Mouse (Mus musculus): ENCODE data around the gene Ccdc144b.

DNA sequence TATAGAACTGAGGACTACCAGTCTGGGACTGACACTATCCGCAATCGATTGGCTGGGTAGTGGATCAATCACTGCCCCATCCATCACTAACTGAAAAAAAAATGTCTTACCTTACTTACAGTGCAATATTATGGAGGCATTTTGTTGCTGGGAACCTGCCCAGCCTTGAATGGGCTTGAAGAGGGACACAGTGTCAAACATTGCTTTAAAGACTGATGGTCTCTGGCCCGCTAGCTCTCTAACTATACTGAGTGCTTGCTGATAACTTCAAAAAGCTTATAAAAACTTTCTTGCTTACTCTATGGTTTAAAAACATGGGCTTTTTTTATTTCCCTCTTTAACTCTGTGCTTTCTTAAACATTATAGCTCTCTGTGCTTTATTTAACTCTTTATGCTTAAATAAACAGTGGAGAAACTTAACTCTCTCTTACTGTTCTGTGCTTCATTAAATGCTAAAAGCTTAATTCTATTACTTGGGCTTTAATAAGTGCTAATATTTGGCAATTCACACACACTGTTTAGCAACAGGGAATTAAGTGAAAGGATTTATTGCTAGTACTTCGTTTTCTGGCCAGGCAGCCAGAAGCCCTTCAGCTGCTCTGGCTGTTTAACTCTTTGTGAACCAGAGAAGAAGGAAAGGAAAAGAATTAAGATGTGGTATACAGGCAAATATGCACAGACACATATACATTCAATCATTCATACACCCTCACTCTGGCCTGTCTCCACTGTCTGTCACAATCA lies 44.8 kb downstream of the Ccdc144b start:
- TF ChIP-seq EP300 (IDR thresholded peaks at IDR 0.05; ENCODE audit: low read depth) (no peak), CTCF (IDR thresholded peaks at IDR 0.05; ENCODE audit: low read depth) (no peak)

Measured in liver, embryonic 14.5 days (tissue).